8 mouse cellular contexts compared by ENCODE assay signal in genomic region chr1:152168284-152168683, GRCm38 (mm10).
A peak's percentile ranks its signal among the peaks of the same experiment; 100 is the strongest.
DNase-seq lines count a peak whose midpoint lies in the region; ATAC-seq lines count a peak whose summit lies in the region.

No protein-coding gene starts in this region.

- H3K4me1 ChIP-seq in kidney, embryonic 14.5 days (ENCODE audit: control insufficient read depth, insufficient read depth, low read length): no peaks in the 10 kb centered on the region
- peaks cover 26% of the 10 kb centered on the region for H3K4me1 ChIP-seq in hindbrain, embryonic 12.5 days
- peaks cover 15% of the 10 kb centered on the region for H3K4me1 ChIP-seq in hindbrain, embryonic 16.5 days (ENCODE audit: control insufficient read depth, insufficient read depth, low read depth, low read length)

- no peaks in the 10 kb centered on the region for H3K36me3 ChIP-seq in kidney, embryonic 14.5 days (ENCODE audit: control insufficient read depth, insufficient read depth, low read length)
- H3K36me3 ChIP-seq in hindbrain, embryonic 12.5 days: no peaks in the 10 kb centered on the region
- no peaks in the 10 kb centered on the region for H3K36me3 ChIP-seq in hindbrain, embryonic 16.5 days (ENCODE audit: control insufficient read depth, insufficient read depth, low read length)

- no peak overlapping the region for H3K4me3 ChIP-seq in kidney, embryonic 14.5 days (ENCODE audit: low read length)
- H3K4me3 ChIP-seq in hindbrain, embryonic 12.5 days: no peak overlapping the region
- no peak overlapping the region for H3K4me3 ChIP-seq in hindbrain, embryonic 16.5 days (ENCODE audit: low read length)

- H3K9ac ChIP-seq in kidney, embryonic 14.5 days (ENCODE audit: low read depth, low read length): no peak overlapping the region
- H3K9ac ChIP-seq in hindbrain, embryonic 12.5 days: no peak overlapping the region
- H3K9ac ChIP-seq in hindbrain, embryonic 16.5 days (ENCODE audit: low read depth, low read length): no peak overlapping the region

- no peak overlapping the region for H3K4me2 ChIP-seq in kidney, embryonic 14.5 days (replicated peaks; ENCODE audit: low read depth, low read length)
- no peak overlapping the region for H3K4me2 ChIP-seq in hindbrain, embryonic 12.5 days (replicated peaks)
- H3K4me2 ChIP-seq in hindbrain, embryonic 16.5 days (ENCODE audit: low read length): no peak overlapping the region

- intact Hi-C loops in heart, postnatal 25 days (cut with DNase I): no loop called here

- no peaks in the 10 kb centered on the region for H3K9me3 ChIP-seq in kidney, embryonic 14.5 days (ENCODE audit: control insufficient read depth, low read length)
- H3K9me3 ChIP-seq in hindbrain, embryonic 12.5 days (replicated peaks): no peaks in the 10 kb centered on the region
- no peaks in the 10 kb centered on the region for H3K9me3 ChIP-seq in hindbrain, embryonic 16.5 days (ENCODE audit: control insufficient read depth, low read length)

- H3K27ac ChIP-seq in kidney, embryonic 14.5 days (ENCODE audit: low read depth, low read length): no peak overlapping the region
- no peak overlapping the region for H3K27ac ChIP-seq in hindbrain, embryonic 12.5 days
- H3K27ac ChIP-seq in hindbrain, embryonic 16.5 days (ENCODE audit: low read depth, low read length): no peak overlapping the region

- no peaks in the 10 kb centered on the region for H3K27me3 ChIP-seq in kidney, embryonic 14.5 days (ENCODE audit: control insufficient read depth, insufficient read depth, low read length)
- H3K27me3 ChIP-seq in hindbrain, embryonic 12.5 days: no peaks in the 10 kb centered on the region
- no peaks in the 10 kb centered on the region for H3K27me3 ChIP-seq in hindbrain, embryonic 16.5 days (replicated peaks; ENCODE audit: control insufficient read depth, insufficient read depth, low read length)

- peak; percentile 28 for DNase-seq in kidney, adult 11 months
- DNase-seq in Muller cell, postnatal 12 days (ENCODE audit: inconsistent ontology term): peak; percentile 63
- DNase-seq in cerebellum, postnatal 25 days: peak; percentile 37 to 59
- DNase-seq in heart, postnatal 25 days (ENCODE audit: low spot score): peak; percentile 52

- WGBS in kidney, embryonic 14.5 days: 69% methylated on average over 4 of the region's 4 CpGs
- 87% methylated on average over 4 of the region's 4 CpGs for WGBS in hindbrain, embryonic 12.5 days
- WGBS in hindbrain, embryonic 16.5 days: 65% methylated on average over 4 of the region's 4 CpGs

- no peak for ATAC-seq in kidney, embryonic 14.5 days (ENCODE audit: low FRiP score, low TSS enrichment)
- no peak for ATAC-seq in megakaryocyte progenitor cell, adult 5-6 weeks (replicated peaks; ENCODE audit: poor library complexity)
- no peak for ATAC-seq in hindbrain, embryonic 12.5 days (ENCODE audit: low FRiP score)
- no peak for ATAC-seq in hindbrain, embryonic 16.5 days
